8 mouse cellular contexts compared by ENCODE assay signal in the genomic region with DNA sequence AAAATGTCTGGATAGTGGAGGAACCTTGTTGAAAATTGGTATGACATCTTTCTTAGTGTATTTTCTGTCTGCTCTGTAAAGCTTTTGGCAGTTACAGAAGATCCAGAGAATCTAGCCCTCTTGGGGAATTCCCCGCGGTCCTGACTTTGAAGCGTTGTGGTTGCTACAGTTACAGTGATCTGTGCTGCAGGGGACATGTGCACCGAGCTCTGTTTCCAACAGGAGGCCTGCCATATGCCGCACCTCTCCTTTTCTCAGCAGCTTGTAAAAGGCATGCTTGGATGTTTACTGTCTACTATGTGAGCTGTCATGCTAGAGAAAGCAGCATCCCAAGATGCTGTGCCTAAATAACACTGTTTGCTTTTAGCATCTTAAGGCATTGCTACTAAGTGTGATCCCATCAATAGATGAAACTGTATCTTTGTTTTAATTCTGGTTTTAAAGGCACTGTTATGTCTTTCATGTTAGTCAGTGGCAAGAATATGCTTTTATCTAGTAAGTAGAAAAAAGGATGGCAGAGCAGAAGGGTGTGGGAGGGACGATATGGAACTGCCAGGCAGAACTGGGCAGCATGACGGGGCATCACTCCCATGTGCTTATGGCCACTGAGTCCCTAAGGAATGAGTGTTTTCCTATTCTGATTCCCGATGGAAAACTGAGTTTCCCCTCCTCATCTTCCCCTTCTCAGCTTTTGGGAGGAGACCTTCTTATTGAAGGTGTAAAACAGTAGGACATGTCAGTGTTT. TPM values are rescaled to one million over a fixed set of nuclear protein-coding genes. Genes with fewer than 3 reads are reported as not detected.
DNase-seq lines count a peak whose midpoint lies in the region; ATAC-seq and TF ChIP-seq lines count a peak whose summit lies in the region.

No protein-coding gene starts in this region.

- H3K79me2 ChIP-seq in CH12.LX (replicated peaks; ENCODE audit: control insufficient read depth, extremely low read depth, insufficient read depth, poor library complexity, severe bottlenecking): 0 out of 2 replicates have a peak, but pooled peaks cover 2% of the 10 kb centered on the region

- TF ChIP-seq EP300 in CH12.LX (IDR thresholded peaks at IDR 0.05; ENCODE audit: low read length): no peak

- no peak overlapping the region for H3K9ac ChIP-seq in CH12.LX (ENCODE audit: insufficient read depth, low read depth)
- no peak overlapping the region for H3K9ac ChIP-seq in forebrain, embryonic 14.5 days (ENCODE audit: low read length)

- H3K36me3 ChIP-seq in CH12.LX (replicated peaks in 1 of 2; ENCODE audit: control insufficient read depth in 1 of 2, insufficient read depth in 1 of 2, low read length in 1 of 2): peaks cover 0 to 7% of the 10 kb centered on the region in 2 experiments
- H3K36me3 ChIP-seq in forebrain, embryonic 14.5 days (ENCODE audit: control insufficient read depth, insufficient read depth, low read length): no peaks in the 10 kb centered on the region

- H3K27me3 ChIP-seq in CH12.LX (replicated peaks): no peaks in the 10 kb centered on the region
- no peaks in the 10 kb centered on the region for H3K27me3 ChIP-seq in forebrain, embryonic 14.5 days (replicated peaks; ENCODE audit: control insufficient read depth, insufficient read depth, low read length)

- 53% methylated on average over 8 of the region's 8 CpGs for WGBS in forebrain, embryonic 14.5 days

- no peak for TF ChIP-seq CTCF in CH12.LX (conservative IDR thresholded peaks at IDR 0.05 in 1 of 2, IDR thresholded peaks at IDR 0.05 in 1 of 2; ENCODE audit: low read depth in 2 of 2, low read length in 2 of 2)

- intact Hi-C loops in gastrocnemius, postnatal 36 days (cut with DNase I): no loop called here

- in situ Hi-C loops in CH12.LX (cut with MboI; ENCODE audit: low pct_ligation_motif_present, low pct_unique_long_range_greater_than_20kb, low sequenced_read_pairs): no loop called here

- H3K4me1 ChIP-seq in CH12.LX (ENCODE audit: control insufficient read depth in 1 of 2, insufficient read depth in 2 of 2): peaks cover 5 to 32% of the 10 kb centered on the region in 2 experiments
- H3K4me1 ChIP-seq in forebrain, embryonic 14.5 days (ENCODE audit: control insufficient read depth, insufficient read depth, low read length): peaks cover 11% of the 10 kb centered on the region; the same call in 1 of the 2 replicates

- no peak for TF ChIP-seq RAD21 in CH12.LX (IDR thresholded peaks at IDR 0.05; ENCODE audit: low read depth, low read length)

- no peak overlapping the region for H3K4me2 ChIP-seq in CH12.LX (ENCODE audit: insufficient read depth, low read depth, poor library complexity, severe bottlenecking)
- no peak overlapping the region for H3K4me2 ChIP-seq in forebrain, embryonic 14.5 days (ENCODE audit: low read length)

- no peak for TF ChIP-seq POLR2A in CH12.LX (IDR thresholded peaks at IDR 0.05; ENCODE audit: low read depth, low read length)

- H3K27ac ChIP-seq in CH12.LX (ENCODE audit: insufficient read depth, low read depth): no peak overlapping the region
- peak overlapping the region; percentile 44; the same call in 1 of the 2 replicates for H3K27ac ChIP-seq in forebrain, embryonic 14.5 days (ENCODE audit: low read depth, low read length)

- no peak overlapping the region for H3K4me3 ChIP-seq in CH12.LX (replicated peaks in 1 of 3; ENCODE audit: low read depth in 2 of 3, low read length in 2 of 3, poor library complexity in 1 of 3)
- H3K4me3 ChIP-seq in forebrain, embryonic 14.5 days (ENCODE audit: low read depth, low read length): no peak overlapping the region

- DNase-seq in gastrocnemius, adult 18-20 months (ENCODE audit: low spot score): peak; percentile 10
- no peak for DNase-seq in gastrocnemius, postnatal 36 days
- DNase-seq in CH12.LX (ENCODE audit: extremely low read depth): peak; percentile 79
- peak; percentile 87 for DNase-seq in forebrain, embryonic 14.5 days (ENCODE audit: low spot score)
- peak; percentile 81 for DNase-seq in layer of hippocampus, adult 9-11 months
- peak; percentile 45 for DNase-seq in retina, embryonic 14.5 days (ENCODE audit: low spot score)
- no peak for DNase-seq in urinary bladder, postnatal 4 days (ENCODE audit: low spot score in 2 of 2)

- dilution Hi-C loops in CH12.LX (cut with MboI; ENCODE audit: extremely low pct_ligation_motif_present, extremely low pct_unique_long_range_greater_than_20kb, low sequenced_read_pairs): no loop called here

- peak; percentile 92 for ATAC-seq in forebrain, embryonic 14.5 days
- ATAC-seq in megakaryocyte-erythroid progenitor cell, adult 5-6 weeks (replicated peaks; ENCODE audit: low FRiP score, low TSS enrichment, poor library complexity, severe bottlenecking): no peak

- H3K9me3 ChIP-seq in CH12.LX (replicated peaks; ENCODE audit: low read length): no peaks in the 10 kb centered on the region
- H3K9me3 ChIP-seq in forebrain, embryonic 14.5 days (replicated peaks; ENCODE audit: control insufficient read depth, low read length): no peaks in the 10 kb centered on the region

TF ChIP-seq in CH12.LX, 34 proteins besides CTCF, POLR2A, EP300 and RAD21:
- no peak for TF ChIP-seq E2F4 (IDR thresholded peaks at IDR 0.05; ENCODE audit: insufficient replicate concordance, low read depth, low read length)
- peak; percentile 65 for TF ChIP-seq MAX (IDR thresholded peaks at IDR 0.05; ENCODE audit: low read length)
- TF ChIP-seq NRF1 (IDR thresholded peaks at IDR 0.05; ENCODE audit: low read depth, low read length): no peak
- peak; percentile 96 for TF ChIP-seq MXI1 (IDR thresholded peaks at IDR 0.05; ENCODE audit: low read depth, low read length)
- no peak for TF ChIP-seq TBP (conservative IDR thresholded peaks at IDR 0.05; ENCODE audit: low read depth, low read length)
- no peak for TF ChIP-seq ELF1 (IDR thresholded peaks at IDR 0.05; ENCODE audit: low read depth, low read length)
- no peak for TF ChIP-seq KAT2A (IDR thresholded peaks at IDR 0.05; ENCODE audit: insufficient replicate concordance, low read length)
- no peak for TF ChIP-seq ZMIZ1 (IDR thresholded peaks at IDR 0.05; ENCODE audit: low read depth, low read length)
- TF ChIP-seq TCF12 (IDR thresholded peaks at IDR 0.05; ENCODE audit: low read depth, low read length): no peak
- TF ChIP-seq MYC (IDR thresholded peaks at IDR 0.05; ENCODE audit: low read depth, low read length): peak; percentile 68; the same call in 1 of the 2 replicates
- TF ChIP-seq MAZ (IDR thresholded peaks at IDR 0.05; ENCODE audit: low read depth, low read length): no peak
- no peak for TF ChIP-seq ZC3H11A (IDR thresholded peaks at IDR 0.05; ENCODE audit: low read depth, low read length)
- peak; percentile 58; the same call in 1 of the 2 replicates for TF ChIP-seq SIN3A (IDR thresholded peaks at IDR 0.05; ENCODE audit: low read length)
- TF ChIP-seq PAX5 (IDR thresholded peaks at IDR 0.05; ENCODE audit: low read length): no peak

RNA-seq across cellular contexts. Expression of gene Rere, which starts 57.6 kb away (rescaled TPM):
- total RNA-seq in gastrocnemius, adult 18-20 months (2021): 10 to 100 TPM; 66.1 to 70.4 TPM
- total RNA-seq in gastrocnemius, postnatal 36 days (2021): 10 to 100 TPM; 47.6 to 66.2 TPM
- total RNA-seq in CH12.LX (2012; rRNA removed): 8.2 and 8.7 TPM in 2 replicates
- total RNA-seq in CH12.LX (2014; rRNA removed): 3.1 and 3.4 TPM in 2 replicates
- polyA plus RNA-seq in CH12.LX (2012; ENCODE audit: insufficient read length, low read depth): 28.2 and 36.5 TPM in 2 replicates
- polyA plus RNA-seq in forebrain, embryonic 14.5 days (2014; fragmentation: Nextera tagmentation; extraction: Ambion mirVana): 21.2 and 25.1 TPM in 2 replicates
- total RNA-seq in megakaryocyte-erythroid progenitor cell, adult 5-6 weeks (2014; fragmentation: Nextera tagmentation): 36.1 and 47.6 TPM in 2 replicates
- total RNA-seq in megakaryocyte-erythroid progenitor cell, adult 5-6 weeks (2017): 7.7 and 17.1 TPM in 2 replicates

Comparison
In these comparisons a context has a peak if more than half of its experiments do, and no peak if none do; other contexts are left out.
1. DNase-seq: peak in gastrocnemius, adult 18-20 months (single experiment), CH12.LX (single experiment), forebrain, embryonic 14.5 days (single experiment), layer of hippocampus, adult 9-11 months (single experiment) and retina, embryonic 14.5 days (single experiment); none in gastrocnemius, postnatal 36 days (0 of 2) and urinary bladder, postnatal 4 days (0 of 2).